Mouse (Mus musculus): ENCODE data around the gene Nxph1.

DNA sequence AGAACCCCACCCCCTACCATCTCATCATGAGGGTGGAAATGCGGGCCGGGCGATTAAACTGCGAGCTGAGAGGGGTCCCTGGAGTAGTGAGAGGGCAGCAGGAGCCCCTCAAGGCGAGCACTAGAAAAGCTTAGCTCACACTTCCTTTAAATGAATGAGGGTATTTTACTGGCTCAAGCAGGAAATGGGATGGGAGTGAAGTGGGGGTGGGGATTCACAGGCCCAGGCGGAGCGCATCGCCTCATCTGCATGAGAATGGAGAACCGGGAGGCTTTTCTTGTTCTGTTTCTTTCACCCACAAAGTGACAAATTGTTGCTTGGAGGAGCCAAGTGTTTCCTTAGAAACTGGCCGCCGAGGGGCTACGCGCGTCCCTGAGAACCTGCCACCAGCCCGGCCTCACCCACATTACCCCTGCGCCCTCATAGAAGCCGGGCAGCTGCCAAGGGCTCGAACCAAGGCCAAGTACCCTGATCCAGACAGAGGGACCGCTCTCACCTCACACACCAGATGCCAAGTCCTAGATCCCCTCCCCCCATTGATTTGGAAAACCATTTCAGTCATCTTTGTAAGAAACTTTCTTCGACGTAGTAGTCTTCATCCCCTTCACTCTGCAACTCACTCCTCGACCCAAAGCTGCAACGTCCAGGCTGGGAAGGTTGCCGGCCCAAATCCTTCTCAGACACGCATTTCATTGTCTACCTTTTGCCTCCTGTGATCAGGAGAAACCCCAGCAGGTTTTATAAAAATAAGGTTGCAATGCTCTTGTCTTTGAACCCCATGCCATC, 8.7 kb downstream of the Nxph1 start:
- TF ChIP-seq POLR2A (IDR thresholded peaks at IDR 0.05; ENCODE audit: insufficient read depth, low read depth, low read length) (no peak), CTCF (IDR thresholded peaks at IDR 0.05; ENCODE audit: insufficient read depth, low read depth, low read length) (no peak)
